Mouse (Mus musculus) olfactory bulb, adult 2 months (tissue): ENCODE results near the gene Pbxip1. TPM values are rescaled to one million over a fixed set of nuclear protein-coding genes. Genes with fewer than 3 reads are reported as not detected.

Experiments
- H3K27ac ChIP-seq: fragments of 200-500 bp; 2 replicates; pipeline ENCODE4 v1.5.1; 2012; ENCODE audit warnings: low read depth, low read length; ENCODE audit not compliant: insufficient read depth
- H3K4me1 ChIP-seq: fragments of 200-500 bp; 2 replicates; pipeline ENCODE4 v1.6.1; 2012; ENCODE audit warnings: low read length; ENCODE audit not compliant: control insufficient read depth, insufficient read depth
- H3K4me3 ChIP-seq: fragments of 200-500 bp; 2 replicates; pipeline ENCODE4 v1.5.1; 2012; ENCODE audit warnings: mild to moderate bottlenecking, low read depth, low read length, moderate library complexity; ENCODE audit not compliant: insufficient read depth
- CTCF ChIP-seq: fragments of 200-500 bp; IDR thresholded peaks from 2 replicates; pipeline ENCODE4 v1.5.1; 2012; ENCODE audit warnings: low read depth, mild to moderate bottlenecking, low read length, moderate library complexity; ENCODE audit not compliant: insufficient read depth
- POLR2A ChIP-seq: fragments of 200-500 bp; IDR thresholded peaks from 2 replicates; pipeline ENCODE4 v1.6.1; 2012; ENCODE audit warnings: mild to moderate bottlenecking, low read depth, low read length, moderate library complexity; ENCODE audit not compliant: insufficient read depth
- WGBS: fragments of 180-500 bp; shearing (Covaris S2); methylation state at CpG from one replicate; pipeline ENCODE4 v1.1.7; 2018; 5-methylcytosine and 5-hydroxymethylcytosine counted together
- polyA plus RNA-seq: library from polyadenylated mRNA; stranded (reverse); fragments of >200 nt; gene quantifications from 2 replicates; pipeline ENCODE4 v1.2.4, GENCODE M21; 2012; ENCODE audit warnings: low replicate concordance; ENCODE audit not compliant: missing spikeins, insufficient read depth, insufficient read length

Gene Pbxip1
- polyA plus RNA-seq, 1 experiment: not detected

- Histone ChIP-seq H3K27ac (peak overlapping the region; percentile 61), H3K4me3 (peak overlapping the region; percentile 80), H3K4me1 (peaks cover 9% of the 10 kb centered on the region; the same call in 1 of the 2 replicates)
- WGBS: under 1% methylated on average over 36 of the region's 36 CpGs
- TF ChIP-seq POLR2A (peak; percentile 49; the same call in 1 of the 2 replicates), CTCF (no peak)
These were observed 22.7 kb downstream of the Pbxip1 start for GRCm38 (mm10) chr3:89458965-89459807.

DNA sequence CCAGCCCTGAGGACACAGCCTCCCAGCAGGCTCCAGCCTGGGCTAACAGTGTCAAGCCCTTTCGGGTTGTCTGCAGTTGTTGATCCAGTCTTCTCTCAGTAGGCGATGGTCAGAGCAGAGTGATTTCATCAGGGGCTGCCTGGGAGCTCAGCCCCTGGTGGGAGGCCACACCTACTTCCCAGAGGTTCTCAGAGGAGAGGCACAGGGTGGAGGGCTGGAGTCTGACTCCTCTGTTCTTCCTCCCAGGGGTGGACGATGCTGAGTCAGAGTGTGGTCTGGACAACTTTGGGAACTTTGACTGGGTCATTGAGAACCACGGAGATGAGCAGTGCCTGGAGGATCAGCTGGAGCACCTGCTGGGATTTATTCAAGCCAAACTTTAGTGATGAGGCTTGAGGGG lies 31.8 kb downstream of the Pbxip1 start:
- 52% methylated on average over 4 of the region's 4 CpGs for WGBS

DNA sequence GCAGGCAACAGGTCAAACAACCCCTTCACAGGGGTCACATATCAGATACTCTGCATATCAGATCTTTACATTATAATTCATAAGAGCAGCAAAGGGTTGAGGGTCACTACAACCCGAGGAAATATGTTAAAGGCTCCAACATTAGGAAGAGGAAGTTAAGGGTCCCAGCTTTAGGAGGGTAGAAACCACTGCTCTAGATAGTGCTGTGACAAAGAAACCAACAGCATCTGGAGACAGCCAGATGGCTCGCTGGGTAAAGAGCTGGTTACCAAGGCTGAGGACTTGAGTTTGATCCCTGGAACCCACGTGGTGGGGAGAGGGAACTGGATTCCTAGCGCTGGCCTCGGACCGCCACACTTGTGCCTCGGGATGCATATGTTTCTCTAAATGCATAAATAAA lies 35.8 kb downstream of the Pbxip1 start:
- no peak overlapping the region for H3K4me3 ChIP-seq
- no peak overlapping the region for H3K27ac ChIP-seq
- TF ChIP-seq CTCF (no peak), POLR2A (no peak)
- 83% methylated on average over 7 of the region's 7 CpGs for WGBS
- H3K4me1 ChIP-seq: no peaks in the 10 kb centered on the region

More for the DNA sequence above, 31.8 kb downstream of the Pbxip1 start:
- TF ChIP-seq CTCF (no peak), POLR2A (no peak)
- H3K4me3 ChIP-seq: no peak overlapping the region
- no peak overlapping the region for H3K27ac ChIP-seq
- no peaks in the 10 kb centered on the region for H3K4me1 ChIP-seq

GRCm38 (mm10) chr3:89473838-89474237 lies 37.3 kb downstream of the Pbxip1 start:
- H3K4me1 ChIP-seq: no peaks in the 10 kb centered on the region
- no peak overlapping the region for H3K27ac ChIP-seq
- TF ChIP-seq CTCF: no peak
- TF ChIP-seq POLR2A: no peak
- H3K4me3 ChIP-seq: no peak overlapping the region
- 84% methylated on average over 6 of the region's 6 CpGs for WGBS

DNA sequence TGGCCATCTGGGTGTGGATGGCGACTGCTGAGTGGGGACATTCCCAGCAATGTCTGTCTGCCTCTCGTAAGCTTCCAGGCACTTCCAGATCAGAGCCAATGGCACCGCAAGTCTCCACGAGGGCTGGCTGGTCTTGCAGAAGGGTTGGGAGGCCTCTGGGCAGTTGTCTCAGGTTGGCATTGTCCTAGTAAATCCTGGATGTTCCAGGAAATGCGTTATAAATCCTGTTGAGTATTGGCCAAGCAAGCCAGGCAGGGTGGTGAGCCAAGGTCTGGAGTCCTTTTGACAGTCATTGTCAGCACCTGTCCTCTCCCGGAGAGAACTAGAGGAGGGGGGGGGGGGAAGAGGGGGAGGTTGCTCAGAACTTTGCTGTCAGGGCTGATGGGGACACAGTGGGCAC lies 42.5 kb downstream of the Pbxip1 start:
- H3K4me3 ChIP-seq: no peak overlapping the region
- TF ChIP-seq CTCF (no peak), POLR2A (no peak)
- H3K27ac ChIP-seq: no peak overlapping the region
- 79% methylated on average over 6 of the region's 6 CpGs for WGBS
- H3K4me1 ChIP-seq: no peaks in the 10 kb centered on the region

DNA sequence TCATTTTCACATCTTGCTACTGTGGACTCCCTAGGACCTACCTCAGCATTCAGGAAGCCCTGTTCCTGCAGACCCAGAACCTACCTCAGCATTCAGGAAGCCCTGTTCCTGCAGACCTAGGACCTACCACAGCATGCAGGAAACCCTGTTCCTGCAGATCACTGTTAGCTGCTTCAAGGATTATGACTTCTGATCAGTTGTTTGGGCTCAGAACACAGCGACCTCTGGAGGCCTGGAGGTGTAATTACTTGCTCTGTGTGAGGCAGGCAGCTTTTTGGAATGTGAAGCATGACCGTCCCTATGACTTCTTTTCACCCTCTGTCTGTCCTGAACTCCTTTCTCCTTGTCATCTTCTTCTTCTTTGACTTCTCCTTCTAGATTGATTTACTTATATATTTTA lies 45.0 kb downstream of the Pbxip1 start:
- Histone ChIP-seq H3K4me3 (no peak overlapping the region), H3K4me1 (peaks cover 5% of the 10 kb centered on the region; the same call in 1 of the 2 replicates), H3K27ac (no peak overlapping the region)
- no peak for TF ChIP-seq CTCF
- no peak for TF ChIP-seq POLR2A
- WGBS: 48% methylated on average over 2 of the region's 2 CpGs

DNA sequence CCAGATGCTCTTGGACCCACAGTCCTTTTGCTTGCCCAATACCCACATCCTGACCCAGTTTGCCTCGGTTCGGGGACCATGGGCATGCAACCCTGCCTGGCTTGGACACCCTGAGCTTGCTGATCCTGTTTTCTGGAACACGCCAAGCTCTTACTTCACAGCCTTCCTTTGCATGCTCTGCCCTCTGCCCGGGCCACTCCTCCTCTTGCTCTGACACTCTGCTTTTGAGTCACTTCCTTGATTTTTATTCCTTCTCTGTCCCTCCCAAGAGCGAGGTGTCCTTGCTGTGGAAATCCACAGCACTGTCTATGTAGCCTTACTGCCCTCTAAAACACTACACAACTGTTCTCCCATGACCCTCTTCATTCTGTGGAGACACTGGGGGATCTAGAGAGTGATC lies 45.7 kb downstream of the Pbxip1 start:
- TF ChIP-seq POLR2A (no peak), CTCF (no peak)
- 87% methylated on average over 5 of the region's 5 CpGs for whole genome bisulfite sequencing
- Histone ChIP-seq H3K27ac (no peak overlapping the region), H3K4me3 (no peak overlapping the region), H3K4me1 (peaks cover 5% of the 10 kb centered on the region; the same call in 1 of the 2 replicates)

- WGBS: 20% methylated on average over 24 of the region's 24 CpGs
- TF ChIP-seq CTCF (peak; percentile 95), POLR2A (no peak)
- no peak overlapping the region for H3K4me3 ChIP-seq
- no peak overlapping the region for H3K27ac ChIP-seq
- peaks cover 13% of the 10 kb centered on the region; the same call in 1 of the 2 replicates for H3K4me1 ChIP-seq
These were observed 48.4 kb downstream of the Pbxip1 start for GRCm38 (mm10) chr3:89484766-89485524.

DNA sequence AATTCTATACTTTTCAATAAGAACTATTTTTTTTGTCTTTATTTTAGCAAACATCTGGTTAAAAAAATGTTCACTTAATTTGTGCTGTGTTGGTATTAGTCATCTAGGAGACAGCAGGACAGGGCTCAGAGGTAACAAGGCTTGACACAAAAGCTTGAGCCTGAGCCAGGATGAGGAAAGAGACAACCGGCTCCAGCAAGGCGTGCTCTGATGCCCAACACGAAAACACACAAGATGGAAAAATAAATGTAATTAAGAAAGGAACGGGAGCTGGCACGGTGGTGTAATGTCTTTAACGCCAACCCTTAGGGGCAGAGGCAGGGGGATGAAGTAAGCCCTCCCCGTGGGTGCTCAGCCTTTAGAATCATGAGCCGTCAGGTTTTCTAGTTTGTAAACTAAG lies 49.6 kb downstream of the Pbxip1 start:
- no peak for TF ChIP-seq POLR2A
- no peak for TF ChIP-seq CTCF
- peaks cover 13% of the 10 kb centered on the region; the same call in 1 of the 2 replicates for H3K4me1 ChIP-seq
- no peak overlapping the region for H3K27ac ChIP-seq
- WGBS: 36% methylated on average over 8 of the region's 8 CpGs
- H3K4me3 ChIP-seq: no peak overlapping the region
